Mouse (Mus musculus) cortical plate, adult 2 months (tissue): ENCODE results near the gene Fam110c.

ENCODE experiments used
- CTCF ChIP-seq: fragments of 200-500 bp; IDR thresholded peaks from 2 replicates; pipeline ENCODE4 v1.5.1; 2011; ENCODE audit warnings: mild to moderate bottlenecking, control low read depth, low read length; ENCODE audit not compliant: insufficient read depth; ENCODE audit errors: extremely low read depth
- POLR2A ChIP-seq: fragments of 200-500 bp; IDR thresholded peaks from 2 replicates; pipeline ENCODE4 v1.6.1; 2011; ENCODE audit warnings: mild to moderate bottlenecking, low read length, control low read depth; ENCODE audit not compliant: insufficient read depth; ENCODE audit errors: extremely low read depth

DNA sequence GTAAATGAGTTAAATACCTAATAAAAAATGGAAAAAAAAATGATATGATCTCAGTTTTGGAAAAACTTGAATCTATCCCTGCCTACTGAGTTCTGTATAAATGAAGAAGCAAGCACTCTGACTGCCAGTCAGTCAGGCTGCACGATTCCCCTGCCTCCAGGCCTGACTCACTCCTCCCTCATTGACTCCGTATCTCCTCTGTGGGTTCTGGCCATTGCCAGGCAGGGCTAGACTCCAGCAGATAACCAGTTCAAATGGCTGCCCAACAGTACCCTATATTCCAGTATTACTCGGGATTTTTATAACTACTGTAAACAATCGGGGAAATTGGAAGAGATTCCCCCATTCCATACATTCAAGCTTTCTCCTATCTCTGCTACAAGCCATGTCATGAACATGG is 21.6 kb upstream of the Fam110c start:
- TF ChIP-seq POLR2A (no peak), CTCF (no peak)
